Mouse (Mus musculus) kidney, postnatal 0 days (tissue): ENCODE measurements around the gene Pip4p1. TPM values are rescaled to one million over a fixed set of nuclear protein-coding genes. Genes with fewer than 3 reads are reported as not detected.
"Not testable (repeated sequence)": the region's sequence is repeated elsewhere in the genome, so short reads cannot be mapped to it uniquely, and the experiment has no call there.

Experiments
- ATAC-seq: fragments of 200-750 bp; cut with Nextera tagmentation; replicated peaks from 2 replicates; pipeline ENCODE4 v1.8.0; 2017; ENCODE audit warnings: low read depth, moderate number of reproducible peaks, moderate TSS enrichment, moderate library complexity; ENCODE audit not compliant: low FRiP score
- DNase-seq: peaks from one replicate; pipeline ENCODE4 v3.0.0-alpha.2; 2016; ENCODE audit warnings: low spot score
- H3K27ac ChIP-seq: fragments of 300-500 bp; sonication (generic); 2 replicates; pipeline ENCODE4 v1.5.1; 2014; ENCODE audit warnings: mild to moderate bottlenecking
- H3K27me3 ChIP-seq: fragments of 300-500 bp; sonication (generic); 2 replicates; pipeline ENCODE4 v1.6.1; 2014; ENCODE audit warnings: low read length, mixed read lengths; ENCODE audit not compliant: insufficient read depth
- H3K36me3 ChIP-seq: fragments of 300-500 bp; sonication (generic); 2 replicates; pipeline ENCODE4 v1.6.1; 2014; ENCODE audit warnings: low read length, mixed read lengths; ENCODE audit not compliant: insufficient read depth
- H3K4me1 ChIP-seq: fragments of 300-500 bp; sonication (generic); replicated peaks from 2 replicates; pipeline ENCODE4 v1.6.1; 2014; ENCODE audit warnings: antibody characterized with exemption, low read length, mixed read lengths; ENCODE audit not compliant: insufficient read depth
- H3K4me2 ChIP-seq: fragments of 300-500 bp; sonication (generic); 2 replicates; pipeline ENCODE4 v1.6.1; 2014; ENCODE audit warnings: mild to moderate bottlenecking, low read length, moderate library complexity, mixed read lengths
- H3K4me3 ChIP-seq: fragments of 300-500 bp; sonication (generic); replicated peaks from 2 replicates; pipeline ENCODE4 v1.5.1; 2014; ENCODE audit warnings: low read depth, low read length
- H3K9ac ChIP-seq: fragments of 300-500 bp; sonication (generic); 2 replicates; pipeline ENCODE4 v1.6.1; 2014; ENCODE audit warnings: low read depth, low read length
- H3K9me3 ChIP-seq: fragments of 300-500 bp; sonication (generic); replicated peaks from 2 replicates; pipeline ENCODE4 v1.6.1; 2016; ENCODE audit warnings: low read length, inconsistent platforms, mixed read lengths
- CTCF ChIP-seq: IDR thresholded peaks from 2 replicates; pipeline ENCODE4 v1.5.1; 2016; ENCODE audit warnings: antibody characterized with exemption, low read depth, mild to moderate bottlenecking, moderate library complexity
- WGBS: fragments of 180-500 bp; shearing (Covaris S2); extraction: QIAGEN DNeasy Blood & Tissue Kit; methylation state at CpG from one replicate; pipeline ENCODE4 v1.1.7; 2014; 5-methylcytosine and 5-hydroxymethylcytosine counted together
- polyA plus RNA-seq: library from polyadenylated mRNA; unstranded; fragments of >200 nt; fragmentation: Nextera tagmentation; extraction: Ambion mirVana; gene quantifications from 2 replicates; pipeline ENCODE4 v1.2.1, GENCODE M21; 2015

Gene Pip4p1
- polyA plus RNA-seq, 1 experiment from 2014 or later = 52.6 TPM

DNA sequence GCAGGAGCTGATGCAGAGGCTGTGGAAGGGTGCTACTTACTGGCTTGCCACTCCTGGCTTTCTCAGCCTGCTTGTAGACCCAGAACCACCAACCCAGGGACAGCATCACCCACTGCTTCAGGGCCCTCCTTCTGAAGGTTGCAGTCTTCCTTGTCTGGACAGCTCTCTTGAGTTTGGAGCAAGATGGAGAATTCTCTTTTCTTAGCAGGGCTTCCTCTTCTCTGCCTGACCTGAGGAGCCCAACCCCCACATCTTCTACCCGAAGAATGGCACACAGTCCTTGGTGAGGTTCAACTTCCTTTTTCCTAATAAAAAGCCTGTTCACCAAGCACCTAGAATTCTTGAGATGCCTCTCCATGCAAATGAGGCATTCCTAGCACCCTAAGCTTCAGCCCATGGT is 40.2 kb upstream of the Pip4p1 start:
- Histone ChIP-seq H3K4me2 (no peak overlapping the region), H3K27me3 (no peaks in the 10 kb centered on the region), H3K4me1 (no peaks in the 10 kb centered on the region), H3K9ac (no peak overlapping the region), H3K27ac (no peak overlapping the region), H3K36me3 (no peaks in the 10 kb centered on the region), H3K9me3 (no peaks in the 10 kb centered on the region), H3K4me3 (no peak overlapping the region)
- TF ChIP-seq CTCF = no peak
- WGBS = 38% methylated on average over 1 of the region's 1 CpGs
- DNase-seq (no peak), ATAC-seq (no peak)

DNA sequence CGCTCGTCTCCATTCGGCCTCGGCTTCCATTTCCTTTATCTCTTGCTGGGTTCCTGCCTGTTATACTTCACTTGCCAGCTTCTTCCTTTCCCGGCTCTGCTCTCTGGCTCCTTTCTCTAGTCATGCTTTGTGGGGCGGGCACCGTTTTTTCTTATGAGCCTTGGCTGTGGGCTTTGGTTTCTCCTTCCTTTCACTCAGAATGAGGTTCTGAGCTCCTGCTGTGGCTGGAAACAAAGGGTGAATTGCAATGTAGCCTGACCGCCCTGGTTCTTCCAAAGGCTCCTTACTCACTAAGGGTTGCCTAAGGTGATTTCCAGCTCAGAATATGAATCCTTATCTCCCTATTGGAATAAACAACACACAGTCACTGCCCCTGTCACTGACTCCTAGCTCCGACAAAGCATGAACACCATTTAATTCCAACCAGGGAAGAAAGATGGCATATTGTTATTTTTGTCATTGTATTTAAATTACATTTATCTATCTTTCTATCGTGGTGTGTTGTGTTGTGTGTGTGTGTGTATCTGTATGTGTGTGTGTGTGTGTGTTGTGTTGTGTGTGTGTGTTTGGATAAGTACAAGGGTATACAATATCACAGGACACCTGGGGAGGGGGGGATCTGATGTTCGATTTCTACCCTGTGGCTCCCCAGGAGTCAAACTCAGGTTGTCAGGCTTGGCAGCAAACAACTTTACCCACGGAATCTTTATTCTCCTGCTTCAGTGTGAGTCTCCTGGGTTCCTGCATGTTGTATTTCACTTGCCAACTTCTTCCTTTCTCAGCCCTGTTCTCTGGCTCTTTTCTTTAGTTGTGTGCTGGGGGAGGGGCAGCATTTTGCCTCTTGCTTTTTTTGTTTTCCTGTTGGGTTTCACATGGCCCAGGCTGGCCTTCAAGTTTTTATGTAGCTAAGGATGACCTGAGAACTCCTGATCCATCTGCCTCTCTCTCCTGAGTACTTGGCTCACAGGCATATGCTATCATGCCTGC is 39.2 kb upstream of the Pip4p1 start:
- no peak for ATAC-seq
- H3K9ac ChIP-seq = no peak overlapping the region

DNA sequence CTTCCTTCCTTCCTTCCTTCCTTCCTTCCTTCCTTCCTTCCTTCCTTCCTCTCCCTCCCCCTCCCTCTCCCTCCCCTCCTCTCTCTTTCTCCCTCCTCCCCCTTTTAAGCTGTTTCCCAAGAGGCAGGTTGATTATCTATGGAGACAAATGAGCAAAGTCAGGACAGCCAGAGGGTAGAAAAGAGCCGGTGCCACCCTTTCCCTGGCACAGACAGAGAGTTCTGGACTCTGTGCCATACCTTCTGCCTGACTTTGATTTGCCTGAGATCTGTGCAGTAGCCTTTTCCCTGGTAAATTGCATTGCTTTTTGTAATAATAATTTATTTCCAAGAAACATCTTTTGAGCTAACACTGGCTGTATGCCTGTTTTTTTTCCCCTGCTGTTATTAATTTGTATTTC is 38.4 kb upstream of the Pip4p1 start:
- DNase-seq (no peak), ATAC-seq (no peak)
- no peak overlapping the region for H3K4me3 ChIP-seq
- H3K27ac ChIP-seq = no peak overlapping the region
- no peak overlapping the region for H3K9ac ChIP-seq
- no peaks in the 10 kb centered on the region for H3K36me3 ChIP-seq
- no peaks in the 10 kb centered on the region for H3K9me3 ChIP-seq
- WGBS = 24% methylated on average over 1 of the region's 1 CpGs
- no peaks in the 10 kb centered on the region for H3K27me3 ChIP-seq
- H3K4me1 ChIP-seq = no peaks in the 10 kb centered on the region
- TF ChIP-seq CTCF = no peak
- no peak overlapping the region for H3K4me2 ChIP-seq

More for the DNA sequence above, 39.2 kb upstream of the Pip4p1 start:
- Histone ChIP-seq H3K27me3 (no peaks in the 10 kb centered on the region), H3K4me3 (no peak overlapping the region), H3K4me1 (no peaks in the 10 kb centered on the region), H3K4me2 (no peak overlapping the region), H3K36me3 (no peaks in the 10 kb centered on the region), H3K9me3 (no peaks in the 10 kb centered on the region), H3K27ac (no peak overlapping the region)
- no peak for DNase-seq
- TF ChIP-seq CTCF = no peak
- WGBS = 45% methylated on average over 12 of the region's 12 CpGs

DNA sequence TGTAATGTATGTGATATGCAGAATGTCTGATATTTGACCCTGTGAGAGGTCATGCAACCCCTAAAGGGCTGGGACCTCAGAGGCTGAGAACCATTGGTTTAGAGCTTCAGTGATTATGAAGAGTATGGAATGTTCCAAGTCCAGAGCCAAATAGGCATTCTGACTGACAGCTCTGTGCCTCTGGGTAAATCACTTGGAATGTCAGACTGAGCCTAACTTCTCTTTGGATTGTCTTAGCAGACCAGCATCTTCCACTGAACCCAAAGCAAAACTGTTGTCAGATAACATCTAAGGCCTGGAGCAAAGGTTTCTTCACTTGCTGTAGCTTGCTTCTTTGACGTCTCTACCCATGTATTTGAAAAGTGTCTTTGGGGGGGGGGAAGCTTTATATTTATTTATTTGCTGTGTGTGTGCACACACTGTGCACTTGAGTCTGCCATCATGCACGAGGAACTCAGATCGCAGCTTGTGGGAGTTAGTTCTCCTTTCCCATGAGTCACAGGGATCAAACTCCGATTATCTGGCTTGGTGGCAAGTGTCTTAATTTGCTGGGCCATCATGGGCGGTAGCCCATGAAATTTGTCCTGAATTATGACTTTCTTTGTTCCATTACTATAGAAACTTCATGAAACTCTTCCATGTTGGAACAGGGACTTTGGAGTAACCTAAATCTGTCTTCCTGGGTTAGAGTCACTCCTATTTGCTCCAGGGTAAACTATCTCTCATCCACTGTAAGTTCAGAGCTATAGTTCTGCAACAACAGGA is 37.7 kb upstream of the Pip4p1 start:
- no peaks in the 10 kb centered on the region for H3K36me3 ChIP-seq
- no peaks in the 10 kb centered on the region for H3K9me3 ChIP-seq
- no peak overlapping the region for H3K27ac ChIP-seq
- no peak overlapping the region for H3K4me2 ChIP-seq
- WGBS = 60% methylated on average over 5 of the region's 5 CpGs
- H3K27me3 ChIP-seq = no peaks in the 10 kb centered on the region
- H3K4me3 ChIP-seq = no peak overlapping the region
- no peaks in the 10 kb centered on the region for H3K4me1 ChIP-seq
- no peak overlapping the region for H3K9ac ChIP-seq
- ATAC-seq (no peak), DNase-seq (no peak)
- no peak for TF ChIP-seq CTCF

DNA sequence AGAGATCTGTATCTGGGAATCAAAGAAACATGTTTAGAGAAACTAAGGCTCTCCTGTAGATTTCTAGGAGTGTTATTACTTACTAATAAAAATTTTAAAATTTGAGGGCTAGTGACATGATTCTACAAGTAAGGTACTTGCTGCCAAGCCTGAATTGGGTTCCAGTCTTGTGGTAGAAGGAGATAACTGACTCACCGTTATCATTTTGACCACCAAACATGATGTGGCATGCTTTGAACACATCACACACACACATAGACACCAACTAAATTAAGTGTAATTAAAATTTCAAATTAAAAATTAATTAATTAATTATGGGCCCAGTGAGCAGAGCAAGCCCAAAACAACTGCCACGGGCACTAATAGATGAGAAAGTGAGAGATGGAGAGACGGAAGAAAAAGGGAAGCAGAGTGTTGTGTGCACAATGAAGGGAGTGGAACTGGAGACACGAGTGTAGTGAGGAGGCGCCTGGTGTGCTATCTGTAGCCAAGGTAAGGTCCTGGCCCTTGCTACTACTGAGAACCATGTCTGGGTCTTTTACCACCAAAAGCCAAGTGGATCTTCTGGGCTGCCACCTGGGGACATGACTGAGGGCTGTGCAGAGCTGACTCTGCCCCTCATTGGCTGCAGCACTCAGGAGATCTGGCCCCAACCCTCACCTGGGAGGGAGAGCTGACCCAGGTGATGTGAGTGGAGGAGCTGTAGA is 27.8 kb upstream of the Pip4p1 start:
- DNase-seq, H3K9ac ChIP-seq, ATAC-seq, H3K9me3 ChIP-seq, H3K27me3 ChIP-seq, H3K4me2 ChIP-seq, H3K27ac ChIP-seq, H3K4me3 ChIP-seq, H3K36me3 ChIP-seq, H3K4me1 ChIP-seq: not testable (repeated sequence)
- 86% methylated on average over 5 of the region's 5 CpGs for WGBS

DNA sequence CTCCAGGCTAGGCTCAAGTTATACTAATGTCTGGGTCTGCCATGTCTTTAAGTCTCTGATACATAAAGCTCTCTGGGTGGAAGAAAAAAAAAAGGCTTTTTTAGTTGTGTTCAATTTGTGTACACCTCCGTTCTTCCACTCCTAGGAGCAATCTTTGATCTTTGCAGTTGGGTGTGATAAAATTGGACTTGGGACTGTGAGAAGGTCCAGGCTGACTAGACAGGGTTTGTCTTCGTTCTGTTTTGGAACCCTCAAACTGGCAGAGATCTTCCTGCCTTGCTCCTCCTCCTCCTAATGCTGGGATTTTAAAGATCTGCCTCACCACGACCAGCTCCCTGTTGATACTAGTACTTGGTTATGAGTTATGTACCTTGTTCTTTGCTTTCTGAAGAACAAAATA is 26.5 kb upstream of the Pip4p1 start:
- ATAC-seq, DNase-seq, H3K4me2 ChIP-seq, H3K9ac ChIP-seq, H3K27me3 ChIP-seq, H3K4me1 ChIP-seq, H3K9me3 ChIP-seq, H3K36me3 ChIP-seq, H3K27ac ChIP-seq, H3K4me3 ChIP-seq: not testable (repeated sequence)
- 57% methylated on average over 3 of the region's 3 CpGs for WGBS

DNA sequence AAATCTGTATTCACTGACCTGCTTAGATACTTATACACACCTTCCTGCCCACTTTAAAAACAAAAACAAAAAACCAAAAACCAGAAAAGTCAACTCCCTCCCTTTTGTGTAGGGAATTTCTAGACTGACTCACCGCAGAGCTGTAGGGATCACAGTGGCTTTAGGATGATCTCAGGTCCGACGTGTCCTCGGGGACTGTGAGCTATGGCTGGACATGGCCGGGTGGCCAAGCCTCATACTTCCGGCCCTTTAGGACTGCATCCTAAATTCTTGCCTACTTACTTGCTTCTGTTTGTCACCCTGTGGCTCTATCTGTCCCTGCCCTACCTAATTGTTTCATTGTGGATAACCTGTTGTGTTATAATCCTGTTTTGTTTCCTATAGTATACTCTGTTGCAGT is 26.1 kb upstream of the Pip4p1 start:
- not testable (repeated sequence) for H3K9me3 ChIP-seq, H3K27ac ChIP-seq, DNase-seq, H3K36me3 ChIP-seq, H3K4me1 ChIP-seq, H3K4me3 ChIP-seq, H3K27me3 ChIP-seq, ATAC-seq, H3K9ac ChIP-seq
- peak overlapping the region; percentile 36; the same call in 1 of the 2 replicates for H3K4me2 ChIP-seq
- 84% methylated on average over 6 of the region's 6 CpGs for whole genome bisulfite sequencing
